Mouse (Mus musculus): ENCODE measurements around the gene Gpr156. TPM values are rescaled to one million over a fixed set of nuclear protein-coding genes. Genes with fewer than 3 reads are reported as not detected.
A peak's percentile ranks its signal among the peaks of the same experiment; 100 is the strongest.

Gpr156 gene
- polyA plus RNA-seq (2015; fragmentation: Nextera tagmentation; extraction: Ambion mirVana) = 0.23 and 0.39 TPM in 2 replicates

GRCm38 (mm10) chr16:37916138-37916817, at the start of gene Gpr156:
Gpr156 (plus strand) TSS chr16:37916496.
- Histone ChIP-seq H3K4me2 (replicated peaks) (peak within 1 kb of the TSS; percentile 93), H3K9ac (peak within 1 kb of the TSS; percentile 23; the same call in 1 of the 2 replicates), H3K4me3 (replicated peaks) (peak within 1 kb of the TSS; percentile 52), H3K27ac (replicated peaks) (no peak within 1 kb of the TSS), H3K36me3 (no peaks in the 10 kb centered on the region), H3K9me3 (replicated peaks) (no peaks in the 10 kb centered on the region), H3K4me1 (0 out of 2 replicates have a peak, but pooled peaks cover 9% of the 10 kb centered on the region), H3K27me3 (peaks cover 12% of the 10 kb centered on the region)
- 2% methylated on average over 44 of the region's 53 CpGs for WGBS
- peak; percentile 77 for ATAC-seq (ENCODE audit: insufficient number of reproducible peaks, low FRiP score, low TSS enrichment, low read depth)

- H3K27ac ChIP-seq (replicated peaks) = peak within 1 kb of the TSS; percentile 99
- peaks cover 19% of the 10 kb centered on the region for H3K4me1 ChIP-seq
- no peaks in the 10 kb centered on the region for H3K36me3 ChIP-seq
- under 1% methylated on average over 86 of the region's 86 CpGs for WGBS
- H3K27me3 ChIP-seq = no peaks in the 10 kb centered on the region
- no peaks in the 10 kb centered on the region for H3K9me3 ChIP-seq (replicated peaks)
- ATAC-seq (ENCODE audit: insufficient number of reproducible peaks, low FRiP score, low TSS enrichment, low read depth) = peak; percentile 95
- peak within 1 kb of the TSS; percentile 89 for H3K9ac ChIP-seq
- H3K4me3 ChIP-seq (replicated peaks) = peak within 1 kb of the TSS; percentile 98
- peak within 1 kb of the TSS; percentile 77 for H3K4me2 ChIP-seq (replicated peaks)
These were observed 48.3 kb upstream of the Gpr156 start, which contains the start of gene Lrrc58 for GRCm38 (mm10) chr16:37867791-37868505. Lrrc58 (plus strand) TSS chr16:37868389.

GRCm38 (mm10) chr16:37868506-37869469, 47.5 kb upstream of the Gpr156 start:
- no peaks in the 10 kb centered on the region for H3K36me3 ChIP-seq
- under 1% methylated on average over 69 of the region's 87 CpGs for WGBS
- peak overlapping the region; percentile 77 for H3K4me2 ChIP-seq (replicated peaks)
- peak overlapping the region; percentile 89 for H3K9ac ChIP-seq
- no peaks in the 10 kb centered on the region for H3K9me3 ChIP-seq (replicated peaks)
- peak overlapping the region; percentile 99 for H3K27ac ChIP-seq (replicated peaks)
- peaks cover 19% of the 10 kb centered on the region for H3K4me1 ChIP-seq
- H3K27me3 ChIP-seq = no peaks in the 10 kb centered on the region
- peak; percentile 80 for ATAC-seq (ENCODE audit: insufficient number of reproducible peaks, low FRiP score, low TSS enrichment, low read depth)
- H3K4me3 ChIP-seq (replicated peaks) = peak overlapping the region; percentile 98

GRCm38 (mm10) chr16:37869470-37870231, 46.6 kb upstream of the Gpr156 start:
- ATAC-seq (ENCODE audit: insufficient number of reproducible peaks, low FRiP score, low TSS enrichment, low read depth) = no peak
- no peaks in the 10 kb centered on the region for H3K9me3 ChIP-seq (replicated peaks)
- H3K27me3 ChIP-seq = no peaks in the 10 kb centered on the region
- H3K36me3 ChIP-seq = no peaks in the 10 kb centered on the region
- H3K27ac ChIP-seq (replicated peaks) = peak overlapping the region; percentile 99
- H3K4me1 ChIP-seq = peaks cover 20% of the 10 kb centered on the region
- peak overlapping the region; percentile 89 for H3K9ac ChIP-seq
- H3K4me3 ChIP-seq (replicated peaks) = peak overlapping the region; percentile 98
- peak overlapping the region; percentile 77 for H3K4me2 ChIP-seq (replicated peaks)
- WGBS = 17% methylated on average over 4 of the region's 4 CpGs

- no peak overlapping the region for H3K4me2 ChIP-seq (replicated peaks)
- no peak overlapping the region for H3K27ac ChIP-seq (replicated peaks)
These were observed 45.1 kb upstream of the Gpr156 start for GRCm38 (mm10) chr16:37871112-37871715.

GRCm38 (mm10) chr16:37874501-37875235, 41.6 kb upstream of the Gpr156 start:
- Histone ChIP-seq H3K36me3 (peaks cover 20% of the 10 kb centered on the region), H3K9me3 (replicated peaks) (no peaks in the 10 kb centered on the region), H3K4me1 (peaks cover 22% of the 10 kb centered on the region), H3K9ac (no peak overlapping the region), H3K4me2 (replicated peaks) (no peak overlapping the region), H3K4me3 (replicated peaks) (no peak overlapping the region), H3K27ac (replicated peaks) (no peak overlapping the region), H3K27me3 (no peaks in the 10 kb centered on the region)
- 83% methylated on average over 4 of the region's 4 CpGs for WGBS
- ATAC-seq (ENCODE audit: insufficient number of reproducible peaks, low FRiP score, low TSS enrichment, low read depth) = no peak

More at GRCm38 (mm10) chr16:37871112-37871715, 45.1 kb upstream of the Gpr156 start:
- ATAC-seq (ENCODE audit: insufficient number of reproducible peaks, low FRiP score, low TSS enrichment, low read depth) = no peak
- H3K9ac ChIP-seq = no peak overlapping the region
- H3K4me3 ChIP-seq (replicated peaks) = no peak overlapping the region
- no peaks in the 10 kb centered on the region for H3K36me3 ChIP-seq
- 85% methylated on average over 4 of the region's 4 CpGs for WGBS
- H3K9me3 ChIP-seq (replicated peaks) = no peaks in the 10 kb centered on the region
- no peaks in the 10 kb centered on the region for H3K27me3 ChIP-seq
- peaks cover 23% of the 10 kb centered on the region for H3K4me1 ChIP-seq

- Histone ChIP-seq H3K9ac (no peak overlapping the region), H3K9me3 (replicated peaks) (no peaks in the 10 kb centered on the region), H3K27me3 (no peaks in the 10 kb centered on the region), H3K36me3 (peaks cover 38% of the 10 kb centered on the region), H3K4me1 (0 out of 2 replicates have a peak, but pooled peaks cover 4% of the 10 kb centered on the region), H3K4me3 (replicated peaks) (no peak overlapping the region), H3K4me2 (replicated peaks) (no peak overlapping the region), H3K27ac (replicated peaks) (no peak overlapping the region)
- ATAC-seq (ENCODE audit: insufficient number of reproducible peaks, low FRiP score, low TSS enrichment, low read depth) = no peak
- 94% methylated on average over 3 of the region's 3 CpGs for WGBS
These were observed 38.9 kb upstream of the Gpr156 start for GRCm38 (mm10) chr16:37877406-37877805.

- WGBS = 85% methylated on average over 7 of the region's 7 CpGs
- no peak overlapping the region for H3K4me3 ChIP-seq (replicated peaks)
- H3K4me2 ChIP-seq (replicated peaks) = no peak overlapping the region
- no peak overlapping the region for H3K9ac ChIP-seq
- no peaks in the 10 kb centered on the region for H3K27me3 ChIP-seq
- ATAC-seq (ENCODE audit: insufficient number of reproducible peaks, low FRiP score, low TSS enrichment, low read depth) = no peak
- 0 out of 2 replicates have a peak, but pooled peaks cover 4% of the 10 kb centered on the region for H3K4me1 ChIP-seq
- no peaks in the 10 kb centered on the region for H3K9me3 ChIP-seq (replicated peaks)
- peaks cover 55% of the 10 kb centered on the region for H3K36me3 ChIP-seq
- no peak overlapping the region for H3K27ac ChIP-seq (replicated peaks)
These were observed 37.3 kb upstream of the Gpr156 start for GRCm38 (mm10) chr16:37878951-37879505.

GRCm38 (mm10) chr16:37879750-37880419, 36.4 kb upstream of the Gpr156 start:
- Histone ChIP-seq H3K9ac (no peak overlapping the region), H3K9me3 (replicated peaks) (no peaks in the 10 kb centered on the region), H3K4me1 (0 out of 2 replicates have a peak, but pooled peaks cover under 1% of the 10 kb centered on the region), H3K4me2 (replicated peaks) (no peak overlapping the region), H3K36me3 (peaks cover 57% of the 10 kb centered on the region), H3K4me3 (replicated peaks) (no peak overlapping the region), H3K27ac (replicated peaks) (no peak overlapping the region), H3K27me3 (no peaks in the 10 kb centered on the region)
- ATAC-seq (ENCODE audit: insufficient number of reproducible peaks, low FRiP score, low TSS enrichment, low read depth) = no peak
- 94% methylated on average over 4 of the region's 4 CpGs for WGBS
